Mouse (Mus musculus) right cerebral cortex, postnatal 10 days (tissue): ENCODE results near the gene Slc31a1.

Experiments used
- DNase-seq, 2 experiments: peaks; one replicate each; pipeline ENCODE4 v3.0.0; 2021; ENCODE audit warnings: low spot score in 2 of 2

Slc31a1 gene

DNA sequence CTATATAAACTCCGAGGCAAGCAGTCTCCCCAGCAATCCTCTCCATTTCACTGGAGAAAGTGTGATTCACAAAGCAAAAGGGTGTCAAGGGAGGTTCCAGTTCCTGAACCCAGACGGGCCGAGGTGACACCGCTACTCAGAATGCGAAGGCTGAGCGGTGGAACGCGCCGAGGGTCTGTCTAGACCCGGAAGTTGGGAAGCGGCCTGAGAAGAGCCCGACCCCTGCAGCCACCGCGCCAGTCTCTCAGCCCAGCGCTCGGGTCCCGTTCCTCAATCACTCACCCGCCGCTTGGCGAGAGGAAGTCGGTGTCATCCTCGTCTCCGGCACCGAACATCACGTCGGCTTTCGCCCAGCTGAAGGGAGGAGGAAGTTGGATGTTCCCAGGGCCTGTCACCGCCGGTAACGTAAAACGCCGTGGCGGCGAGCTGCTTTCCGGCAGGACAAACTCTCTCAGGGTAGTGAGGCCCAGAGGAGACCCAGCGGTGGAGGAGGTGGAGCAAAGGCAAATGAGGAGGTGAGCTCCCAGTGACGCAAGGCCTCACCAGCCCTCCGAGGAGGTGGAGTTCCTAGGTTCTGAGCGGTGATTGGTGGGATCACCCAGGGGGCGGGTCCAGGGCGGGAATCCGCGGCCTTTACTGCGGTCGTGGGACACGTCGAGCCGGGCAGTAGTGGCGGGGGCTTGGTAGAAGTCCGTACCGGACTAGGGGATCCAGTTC, at the start of gene Slc31a1, which contains the start of gene Fkbp15:
Gene Slc31a1 (plus strand): TSS at position 640 of the 717 bp plus-strand sequence.
Gene Fkbp15 (minus strand): TSS at position 461 of the 717 bp plus-strand sequence.
- peak; percentile 98 to 99 for DNase-seq

DNA sequence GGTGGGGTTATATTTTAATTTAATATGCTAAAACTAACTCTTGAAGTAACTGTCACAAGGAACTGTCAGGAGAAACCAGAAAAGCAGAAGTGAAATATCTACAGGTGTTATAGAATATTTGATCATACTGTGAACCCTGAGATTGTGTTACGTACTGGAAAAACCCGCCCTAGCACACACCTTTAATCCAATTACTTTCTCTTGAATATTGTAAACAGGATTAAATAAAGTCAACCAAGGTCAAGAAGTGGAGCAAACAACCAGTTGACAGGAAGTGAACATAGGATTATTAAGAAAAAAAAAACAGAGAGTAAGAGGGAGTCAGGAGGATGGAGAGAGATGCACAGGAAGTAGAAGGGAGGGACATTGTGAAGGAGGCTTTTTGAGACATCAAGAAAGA, 47.7 kb upstream of the Slc31a1 start:
- no peak for DNase-seq

DNA sequence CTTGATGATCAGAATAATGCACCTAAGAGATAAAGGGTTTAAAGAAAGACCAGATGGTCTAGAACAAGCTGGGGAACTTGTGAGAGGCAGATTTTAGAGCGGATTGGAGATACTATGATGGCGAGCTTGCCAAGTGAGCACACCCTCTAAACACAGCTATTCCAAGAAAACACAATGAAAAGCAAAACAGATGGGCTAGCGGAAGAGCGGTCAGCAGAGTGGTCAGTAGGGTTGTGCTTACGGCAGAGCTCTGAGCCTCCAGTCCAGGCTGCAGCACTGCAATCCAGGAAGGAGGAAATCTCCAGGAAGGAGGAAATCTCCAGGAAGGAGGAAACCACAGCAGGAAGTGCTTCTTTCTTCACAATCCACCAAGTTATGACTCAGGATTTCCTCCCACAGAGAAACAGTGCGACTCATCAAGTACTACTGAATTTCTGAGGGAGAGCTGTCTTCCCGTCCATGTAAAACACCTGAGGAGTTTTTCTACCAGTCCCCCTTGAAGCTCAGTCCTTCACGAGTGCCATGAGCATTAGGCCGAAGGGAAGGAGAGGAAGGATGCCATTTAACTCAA, 46.8 kb upstream of the Slc31a1 start:
- DNase-seq = no peak

DNA sequence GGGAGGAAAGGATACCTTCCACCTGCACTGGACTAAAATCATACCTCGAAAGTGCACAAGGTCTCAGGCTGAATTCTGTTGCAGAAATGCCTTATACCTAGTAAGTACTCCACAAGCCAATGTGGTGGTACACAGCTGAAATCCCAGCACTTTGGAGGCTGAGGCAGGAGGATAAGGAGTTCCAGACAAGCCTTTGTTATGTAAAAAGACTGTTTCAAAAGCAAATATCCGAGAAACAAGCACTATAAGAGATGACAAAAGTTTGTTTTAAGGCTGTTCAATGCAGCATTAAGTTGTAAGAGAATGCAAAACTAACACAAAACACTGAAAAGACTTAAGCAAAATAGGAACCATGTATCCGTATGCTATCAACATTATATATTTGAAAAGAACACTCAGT, 46.0 kb upstream of the Slc31a1 start:
- no peak for DNase-seq

DNA sequence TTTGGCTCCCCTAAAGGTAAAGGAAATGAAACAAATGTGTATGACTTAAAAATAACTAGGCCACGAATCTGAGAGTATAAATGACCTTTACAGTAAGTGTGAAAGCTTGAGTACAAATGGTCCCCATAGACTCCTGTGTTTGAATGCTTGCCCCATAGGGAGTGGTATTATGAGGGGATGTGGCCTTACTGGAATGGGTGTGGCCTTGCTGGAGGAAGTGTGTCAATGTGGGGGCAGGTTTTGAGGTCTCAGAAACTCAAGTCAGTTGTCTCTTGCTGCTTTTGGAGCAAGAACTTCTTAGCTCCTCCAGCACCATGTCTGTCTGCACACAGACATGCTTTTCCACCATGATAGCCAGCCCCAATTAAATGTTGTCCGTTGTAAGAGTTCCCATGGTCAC, 44.1 kb upstream of the Slc31a1 start:
- DNase-seq = no peak

DNA sequence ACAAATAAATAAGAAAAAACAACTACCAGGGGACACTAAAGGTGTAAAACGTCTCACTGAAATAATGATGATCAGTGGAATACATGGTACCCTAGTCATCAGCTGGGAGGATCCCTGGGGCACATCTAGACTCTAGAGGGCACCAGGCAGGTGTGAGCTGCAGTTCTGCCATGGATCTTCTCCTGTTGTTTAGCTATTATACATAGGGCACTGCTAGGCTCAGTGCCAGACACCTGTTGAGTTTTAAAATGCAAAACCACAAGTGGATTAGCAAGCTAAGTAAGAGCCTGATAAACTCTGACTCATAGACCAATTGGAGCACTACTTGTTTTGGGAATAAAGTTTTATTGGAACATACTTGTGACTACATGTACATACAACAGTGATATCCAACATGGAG, 42.2 kb upstream of the Slc31a1 start:
- no peak for DNase-seq

DNA sequence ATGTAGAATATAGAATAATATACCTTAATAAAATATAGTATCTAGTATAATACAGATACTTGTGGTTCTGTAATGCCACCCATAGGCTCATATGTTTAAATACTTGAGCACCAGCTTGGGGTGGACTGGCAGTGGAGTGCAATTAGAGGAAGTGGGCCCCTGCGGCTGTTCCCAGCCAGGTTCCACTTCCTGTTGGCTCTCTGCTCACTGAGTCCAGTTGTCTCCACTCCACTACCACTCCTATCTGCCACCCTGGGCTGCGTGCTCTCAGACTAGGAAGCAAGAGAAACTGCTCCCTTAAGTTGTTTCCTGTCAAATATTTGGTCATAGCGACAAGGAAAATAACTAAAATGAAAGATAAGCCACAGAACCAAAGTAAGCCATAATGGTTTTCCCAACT, 37.8 kb upstream of the Slc31a1 start:
- DNase-seq = no peak

DNA sequence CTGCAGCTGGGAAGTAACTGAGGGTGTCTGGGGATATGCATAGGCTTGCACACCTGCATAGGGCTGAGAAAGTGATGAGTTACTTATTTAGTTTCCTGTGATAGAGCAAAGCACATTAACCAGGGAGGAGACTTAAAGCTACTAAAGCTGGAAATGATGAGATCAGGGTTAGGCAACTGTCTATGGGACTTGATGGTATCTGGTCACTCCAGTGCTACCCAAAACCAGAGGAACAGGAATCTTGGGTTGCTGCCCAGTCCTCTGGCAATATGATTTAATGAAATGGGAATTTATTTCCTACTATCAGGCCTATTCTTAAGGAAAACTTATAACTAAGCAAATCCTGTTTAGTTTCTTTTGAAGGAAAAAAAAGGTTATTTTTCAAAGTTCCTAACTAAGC, 34.4 kb upstream of the Slc31a1 start:
- no peak for DNase-seq

DNA sequence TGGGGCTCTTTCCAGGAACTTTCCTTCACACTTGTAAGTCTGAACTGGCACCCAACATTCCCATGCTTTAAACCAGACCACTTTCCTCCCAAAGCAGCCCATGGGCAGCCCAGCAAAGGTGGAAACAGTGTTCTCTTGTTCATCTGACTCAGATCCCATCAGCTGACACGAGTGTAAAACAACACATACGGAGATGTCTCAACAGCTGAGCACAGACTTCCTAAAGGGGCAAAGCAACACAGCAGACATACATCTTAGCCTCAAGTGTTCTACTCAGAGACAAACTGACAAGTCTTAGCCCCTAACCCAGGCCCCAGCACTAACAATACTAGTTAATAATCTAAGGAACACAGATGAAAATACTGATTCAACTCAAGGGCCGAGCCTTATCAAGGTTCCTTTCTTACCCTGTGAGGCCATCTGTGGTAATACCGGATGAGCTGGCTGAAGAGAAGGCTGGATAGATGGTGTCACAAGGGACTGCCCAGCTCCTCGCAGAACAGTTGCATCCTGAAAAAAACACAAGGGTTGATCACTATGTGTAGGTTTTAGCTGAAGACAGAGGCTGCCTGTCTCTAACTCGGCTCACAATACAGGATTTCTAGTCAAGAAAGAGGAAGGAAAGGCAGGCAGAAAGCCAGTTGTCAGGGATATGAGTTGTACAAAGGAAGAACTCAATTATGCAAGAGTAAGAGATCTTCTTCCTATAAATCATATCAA, 31.4 kb upstream of the Slc31a1 start:
- no peak for DNase-seq

DNA sequence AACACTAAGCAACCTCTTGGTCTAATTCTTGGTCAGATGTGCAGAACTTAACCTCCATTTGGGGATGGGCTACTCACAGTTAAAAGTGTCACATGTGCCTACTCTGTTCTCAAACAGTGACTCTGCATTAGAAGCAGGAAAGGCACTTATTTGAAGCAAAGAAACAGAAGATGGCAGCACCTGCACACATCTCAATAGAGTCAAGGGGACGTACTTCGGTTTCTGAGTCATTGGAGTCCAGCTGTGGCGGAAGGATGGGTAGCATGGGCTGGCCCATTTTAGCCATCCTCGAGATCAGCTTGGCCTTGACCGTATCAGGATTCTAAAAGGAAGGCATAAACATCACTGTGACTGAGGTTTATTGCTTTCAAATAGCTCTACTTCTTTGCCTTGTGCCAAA, 28.6 kb upstream of the Slc31a1 start:
- no peak for DNase-seq

DNA sequence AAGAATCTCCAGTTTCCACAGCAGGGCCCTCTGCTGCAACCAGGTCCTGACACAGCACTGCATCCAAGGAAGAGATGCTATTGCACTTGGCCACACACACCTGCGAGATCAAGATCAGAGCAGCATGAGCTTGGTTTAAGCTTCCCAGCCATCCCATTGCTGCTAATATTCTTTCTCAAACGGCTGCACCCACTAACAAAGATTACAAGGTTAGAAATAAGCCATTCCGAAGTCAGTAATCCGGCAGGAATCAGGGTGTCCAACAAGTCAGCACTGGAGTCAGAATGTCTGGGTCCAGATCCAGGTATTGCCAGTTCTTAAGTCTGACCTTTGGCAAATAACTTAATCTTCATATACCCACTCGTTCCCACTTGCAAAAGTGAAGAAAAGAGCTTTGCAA, 22.0 kb upstream of the Slc31a1 start:
- no peak for DNase-seq

DNA sequence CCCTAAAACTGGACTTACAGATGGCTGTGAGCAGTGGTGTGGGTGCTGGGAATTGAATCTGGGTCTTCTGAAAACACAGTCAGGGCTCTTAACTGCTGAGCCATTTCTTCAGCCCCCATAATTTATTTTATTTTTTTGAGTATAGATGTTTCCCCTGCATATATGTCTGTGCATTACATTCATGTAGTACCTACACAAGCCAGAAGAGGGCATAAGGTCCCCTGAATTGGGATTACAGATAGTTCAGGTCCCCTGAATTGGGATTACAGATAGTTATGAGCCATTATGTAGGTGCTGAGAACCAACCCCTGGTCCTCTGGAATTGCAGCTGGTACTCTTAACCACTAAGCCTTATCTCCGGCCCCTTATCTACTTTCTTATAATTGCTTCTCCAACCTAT, 16.5 kb upstream of the Slc31a1 start:
- DNase-seq = no peak

DNA sequence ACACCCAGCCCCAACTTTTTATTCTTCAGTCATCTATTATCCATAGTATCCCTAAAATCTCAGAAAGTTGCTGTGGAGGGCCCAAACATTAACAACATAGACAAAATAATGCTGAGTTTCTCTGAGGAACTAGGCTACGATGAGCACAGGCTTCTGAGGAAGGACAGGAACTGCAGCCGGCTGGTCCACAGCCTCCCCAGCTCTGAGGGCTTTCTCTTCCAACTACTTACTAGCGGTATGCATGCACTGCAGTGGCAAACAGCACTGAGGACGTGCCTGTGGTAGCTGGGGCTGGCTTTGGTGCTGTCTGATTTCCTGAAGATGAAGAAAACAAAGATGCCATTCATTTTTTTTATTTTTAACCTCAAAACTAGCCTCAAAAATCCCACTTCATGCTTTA, 14.7 kb upstream of the Slc31a1 start:
- no peak for DNase-seq

DNA sequence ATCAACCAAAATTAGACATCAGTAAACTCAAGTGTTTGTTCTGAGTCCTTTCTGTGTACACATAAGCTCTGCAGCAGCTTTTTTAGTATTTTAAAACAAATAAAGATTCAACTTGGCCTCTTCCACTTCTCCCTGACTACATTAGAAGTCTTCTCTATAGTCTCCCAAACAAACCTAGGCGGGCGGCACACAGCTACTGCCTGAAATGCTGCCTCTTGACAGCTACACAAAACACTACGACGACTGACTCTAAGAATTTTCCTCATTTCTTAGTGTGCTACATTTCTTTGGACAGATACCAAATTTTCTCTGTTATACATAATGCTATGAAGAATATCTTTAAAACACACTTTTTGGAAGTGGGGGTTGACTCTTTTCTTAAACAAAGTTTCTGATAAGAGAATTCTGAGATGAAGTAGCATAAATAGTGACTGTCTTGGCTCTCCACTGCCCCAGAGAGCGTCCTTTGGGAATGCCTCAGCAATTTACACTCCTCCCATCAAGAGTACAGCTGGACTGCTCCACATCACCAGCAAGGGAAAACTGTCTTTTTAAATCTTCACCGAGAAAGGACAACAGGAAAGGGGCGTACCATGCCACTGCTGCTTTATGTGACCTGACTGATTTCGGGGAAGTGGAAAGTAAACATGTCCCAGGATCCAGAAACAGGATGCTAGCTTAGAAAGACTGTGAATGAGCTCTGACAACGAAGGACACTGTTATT, 12.8 kb upstream of the Slc31a1 start:
- DNase-seq = no peak

DNA sequence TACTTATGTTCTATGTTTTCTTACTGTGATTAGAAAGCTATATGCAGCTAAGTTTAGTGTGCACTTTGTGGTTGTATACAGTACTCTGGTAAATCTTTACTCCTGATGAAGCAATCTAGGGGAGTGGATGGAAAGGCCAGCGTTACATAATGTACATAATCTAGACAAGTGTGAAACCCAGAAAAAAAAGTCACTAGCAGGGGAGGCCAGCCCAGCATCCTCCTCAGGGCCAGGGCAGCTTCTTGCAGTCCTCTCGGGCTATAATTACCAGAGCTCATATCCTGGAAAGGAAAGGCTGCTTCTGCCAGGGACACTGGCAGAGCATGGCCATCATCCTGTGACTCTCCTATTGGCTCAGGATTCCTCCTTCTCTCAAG, 12.2 kb upstream of the Slc31a1 start:
- DNase-seq = no peak

DNA sequence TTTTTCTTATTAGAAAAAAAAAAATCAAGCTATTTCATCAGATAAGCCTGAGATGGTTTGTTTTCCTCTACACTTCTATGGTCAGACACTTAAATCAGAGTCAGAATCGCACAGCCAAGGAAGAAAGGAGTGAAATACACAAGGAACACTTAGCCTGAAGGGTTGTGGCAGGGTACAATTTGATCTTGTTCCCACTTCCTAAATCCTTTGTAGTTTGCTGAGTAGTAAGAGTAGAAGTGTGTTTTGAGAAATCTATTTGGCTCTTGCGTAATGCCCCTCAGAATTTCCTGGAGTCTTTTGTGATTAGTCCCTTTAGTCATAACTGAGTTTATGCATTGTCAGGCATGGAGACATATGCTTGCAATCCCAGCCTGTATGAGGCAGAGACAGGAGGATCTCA, 11.2 kb upstream of the Slc31a1 start:
- DNase-seq = no peak

DNA sequence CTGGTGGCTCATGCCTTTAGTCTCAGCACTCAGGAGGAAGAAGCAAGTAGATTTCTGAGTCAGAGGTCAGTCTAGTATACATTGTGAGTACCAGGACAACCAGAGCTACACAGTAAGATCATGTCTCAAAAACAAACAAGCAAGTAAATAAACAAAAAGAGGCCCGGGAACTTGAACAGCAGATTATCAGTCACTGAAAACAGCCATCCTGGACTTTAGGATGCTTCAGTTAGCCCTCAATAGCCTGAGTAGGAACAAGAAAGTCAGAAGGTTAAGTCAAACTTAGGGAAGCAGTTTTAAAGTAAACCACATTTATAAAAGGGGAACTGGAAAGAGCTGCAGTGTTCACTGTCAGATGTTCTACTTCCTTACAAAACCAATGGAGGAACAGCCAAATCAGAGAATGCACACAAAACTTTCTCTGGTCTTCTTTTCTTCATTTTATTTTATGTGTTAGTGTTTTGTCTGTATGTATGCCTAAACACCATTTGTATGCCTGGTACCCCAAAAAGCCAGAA, 2.8 kb upstream of the Slc31a1 start:
- DNase-seq = no peak

DNA sequence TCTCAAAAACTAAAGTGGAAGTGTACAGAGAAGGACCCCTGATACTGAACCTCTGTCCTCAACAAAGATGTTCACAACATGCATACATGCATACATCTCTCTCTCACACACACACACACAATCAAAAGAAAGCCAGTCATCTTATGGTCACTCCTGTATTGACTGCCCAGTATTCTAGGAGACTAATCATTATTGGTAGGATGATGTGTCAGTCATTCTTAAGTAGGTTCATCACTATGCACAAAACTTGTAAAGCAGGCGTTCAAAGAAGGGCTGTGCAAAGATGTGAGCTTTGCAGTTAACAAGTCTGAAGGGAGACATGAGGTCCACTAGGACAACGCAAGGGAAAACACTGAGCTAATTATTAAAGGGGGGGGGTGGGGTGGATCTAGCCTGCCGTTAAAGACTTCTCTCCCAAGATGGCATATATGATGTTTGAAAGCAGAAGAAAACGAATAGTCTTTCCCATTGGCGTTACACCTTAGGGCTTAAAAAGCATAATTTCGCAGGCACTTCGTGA, 1.2 kb upstream of the Slc31a1 start:
- DNase-seq = no peak

DNA sequence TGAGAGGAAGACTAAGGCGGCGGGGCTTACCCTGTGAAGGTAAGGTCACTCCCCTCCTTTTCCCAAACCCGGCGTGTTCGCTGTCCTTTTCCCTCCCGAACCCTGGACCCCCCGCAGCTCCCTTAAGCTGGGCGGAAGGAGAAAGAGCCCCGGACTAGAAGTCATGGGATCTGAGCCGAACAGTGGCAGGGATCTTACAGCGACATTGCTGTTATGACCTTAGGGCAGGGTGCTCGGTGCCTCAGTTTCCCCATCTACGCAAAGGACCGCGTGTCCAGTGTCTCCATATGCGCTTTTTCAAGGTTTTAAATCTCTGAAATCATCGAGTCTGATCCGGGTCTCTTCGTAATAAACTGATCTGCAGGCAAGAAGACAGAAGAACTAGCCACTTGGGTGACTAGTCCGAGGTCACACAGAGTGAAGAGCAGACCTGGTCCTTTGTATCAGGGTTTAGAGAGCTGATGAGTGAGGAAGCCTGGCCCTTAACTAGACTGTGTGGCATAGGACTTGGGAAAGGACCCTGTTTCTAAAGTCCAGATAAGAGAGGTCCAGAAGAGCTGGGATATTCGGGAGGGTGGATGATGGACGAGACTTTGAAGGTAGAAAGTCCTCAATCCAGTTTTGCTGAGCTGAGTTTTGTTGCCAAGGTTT, 403 bp downstream of the Slc31a1 start:
- DNase-seq = no peak

DNA sequence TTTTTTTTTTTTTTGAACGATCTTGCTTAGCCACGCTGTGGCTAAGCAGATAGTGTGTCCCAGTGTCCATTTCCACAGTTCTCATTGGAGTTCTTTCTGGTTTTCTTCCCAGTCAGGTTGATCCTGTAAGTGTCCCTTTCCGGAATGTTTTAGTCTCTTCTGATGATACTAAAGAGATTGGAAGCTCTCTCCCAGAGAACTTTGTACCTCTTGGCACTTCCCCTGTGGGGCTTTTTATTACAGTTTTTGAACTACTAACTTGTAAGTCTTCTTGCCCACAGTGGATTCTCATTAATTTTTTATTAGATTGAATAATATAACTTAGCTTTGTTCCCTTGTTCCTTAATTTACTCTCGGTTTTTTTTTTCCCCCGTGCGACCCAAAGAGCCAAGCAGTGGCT, 1.0 kb downstream of the Slc31a1 start:
- DNase-seq = no peak

DNA sequence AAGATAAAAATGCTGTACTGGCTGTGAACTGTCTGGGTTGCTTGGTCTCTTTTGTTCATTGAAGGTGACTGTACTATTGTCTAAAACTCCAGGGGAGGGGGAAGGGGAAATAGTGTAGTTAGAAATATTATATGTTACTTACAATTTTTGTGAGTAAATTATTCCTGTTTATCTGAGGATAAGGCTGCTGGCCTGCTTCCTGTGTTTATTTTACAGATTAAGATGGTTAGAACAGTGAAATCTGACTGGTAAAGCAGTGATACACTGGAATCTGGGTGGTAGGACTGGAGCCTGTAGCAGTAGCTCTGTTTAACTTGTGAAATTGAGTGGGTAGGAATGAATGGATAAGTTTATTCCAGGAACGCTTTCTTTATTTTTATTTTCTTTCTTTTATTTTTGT, 1.5 kb downstream of the Slc31a1 start:
- no peak for DNase-seq

DNA sequence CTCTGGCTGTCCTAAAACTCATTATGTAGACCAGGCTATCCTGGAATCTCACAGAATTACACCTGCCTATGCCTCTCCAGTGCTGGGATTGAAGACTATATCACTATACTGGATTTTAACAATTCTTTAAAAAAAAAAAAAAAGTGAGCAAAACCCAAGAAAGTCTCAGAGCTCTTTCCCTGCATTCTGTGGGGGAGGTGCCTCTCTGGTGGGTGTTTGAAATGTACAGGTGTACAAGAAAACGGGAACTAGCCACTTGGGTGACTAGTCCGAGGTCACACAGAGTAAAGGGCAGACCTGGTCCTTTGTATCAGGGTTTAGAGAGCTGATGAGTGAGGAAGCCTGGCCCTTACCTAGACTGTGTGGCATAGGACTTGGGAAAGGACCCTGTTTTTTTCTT, 1.9 kb downstream of the Slc31a1 start:
- DNase-seq = no peak
